Mouse (Mus musculus): ENCODE measurements around the gene Lax1. TPM values are rescaled to one million over a fixed set of nuclear protein-coding genes. Genes with fewer than 3 reads are reported as not detected.

The Lax1 gene
- 0.15 and 0.35 TPM in 2 replicates for total RNA-seq (2014; rRNA removed; ENCODE audit: low replicate concordance)
- polyA plus RNA-seq (2015; fragmentation: Nextera tagmentation; extraction: Ambion mirVana): 0.10 and 0.15 TPM in 2 replicates

DNA sequence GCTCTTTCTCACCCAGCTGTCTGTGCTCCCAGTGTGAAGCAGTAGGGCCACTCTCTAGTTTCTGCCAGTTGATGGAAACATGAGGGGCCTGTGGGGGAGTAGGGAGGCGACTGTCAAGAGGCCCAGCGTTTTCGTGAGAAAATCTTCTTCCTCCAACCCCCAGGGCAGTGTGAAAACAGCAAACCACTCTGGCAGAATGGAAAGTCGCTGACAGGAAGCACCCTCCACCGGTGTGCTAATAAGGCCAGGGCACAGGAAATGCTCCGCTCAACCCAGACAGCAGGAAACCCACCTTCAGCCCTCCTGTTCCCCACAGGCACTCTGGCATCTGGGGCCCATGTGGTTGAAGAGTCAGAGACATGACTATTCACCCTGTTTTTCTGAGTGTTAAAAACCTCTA lies at the start of gene Lax1:
Lax1 (minus strand) TSS at position 212 of the 400 bp plus-strand sequence.
- no peak for DNase-seq (ENCODE audit: low spot score)
- no peak for ATAC-seq (ENCODE audit: insufficient read depth, low read depth)
- WGBS: 30% methylated on average over 6 of the region's 6 CpGs
- no peak for TF ChIP-seq EP300 (IDR thresholded peaks at IDR 0.05; ENCODE audit: low read depth)
- Histone ChIP-seq H3K4me2 (ENCODE audit: low read depth, low read length) (no peak within 1 kb of the TSS; the same call in 1 of the 2 replicates), H3K9me3 (replicated peaks; ENCODE audit: control insufficient read depth, low read length) (no peaks in the 10 kb centered on the region), H3K4me3 (ENCODE audit: low read depth, low read length) (no peak within 1 kb of the TSS; the same call in 1 of the 2 replicates), H3K27me3 (ENCODE audit: control insufficient read depth, insufficient read depth, low read length) (no peaks in the 10 kb centered on the region), H3K27ac (ENCODE audit: low read depth) (no peak within 1 kb of the TSS), H3K4me1 (ENCODE audit: control insufficient read depth, insufficient read depth) (peaks cover 13% of the 10 kb centered on the region), H3K9ac (replicated peaks; ENCODE audit: low read depth, low read length) (no peak within 1 kb of the TSS), H3K36me3 (replicated peaks; ENCODE audit: control insufficient read depth, insufficient read depth, low read length) (no peaks in the 10 kb centered on the region)

DNA sequence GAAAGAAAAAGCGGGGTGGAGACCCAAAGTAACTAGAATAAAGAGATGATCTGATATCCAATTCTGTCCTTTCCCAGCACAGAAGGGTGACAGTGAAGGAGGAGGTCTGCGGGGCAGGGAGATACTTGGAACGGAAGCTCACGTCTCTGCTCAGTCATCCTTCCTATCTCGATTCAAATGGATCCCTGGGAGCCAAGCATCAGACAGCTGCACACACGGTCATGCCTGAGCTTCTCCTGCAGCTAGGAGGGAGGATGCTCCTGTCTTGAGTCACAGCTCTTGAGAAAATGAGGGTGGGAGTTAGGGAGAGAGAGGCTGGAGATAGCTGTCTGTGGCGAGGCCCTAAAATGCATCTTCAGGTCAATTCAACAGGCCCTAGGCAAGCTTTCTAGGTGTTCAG lies 46.8 kb upstream of the Lax1 start:
- 66% methylated on average over 7 of the region's 7 CpGs for WGBS
- DNase-seq (ENCODE audit: low spot score) (no peak), ATAC-seq (ENCODE audit: insufficient read depth, low read depth) (no peak)
- TF ChIP-seq EP300 (IDR thresholded peaks at IDR 0.05; ENCODE audit: low read depth): no peak
- H3K4me1 ChIP-seq (ENCODE audit: control insufficient read depth, insufficient read depth): no peaks in the 10 kb centered on the region
- H3K27ac ChIP-seq (ENCODE audit: low read depth): no peak overlapping the region
- no peaks in the 10 kb centered on the region for H3K9me3 ChIP-seq (replicated peaks; ENCODE audit: control insufficient read depth, low read length)
- H3K9ac ChIP-seq (replicated peaks; ENCODE audit: low read depth, low read length): no peak overlapping the region
- no peak overlapping the region for H3K4me3 ChIP-seq (ENCODE audit: low read depth, low read length)
- H3K4me2 ChIP-seq (ENCODE audit: low read depth, low read length): no peak overlapping the region
- peaks cover 28% of the 10 kb centered on the region for H3K36me3 ChIP-seq (replicated peaks; ENCODE audit: control insufficient read depth, insufficient read depth, low read length)
- H3K27me3 ChIP-seq (ENCODE audit: control insufficient read depth, insufficient read depth, low read length): no peaks in the 10 kb centered on the region

DNA sequence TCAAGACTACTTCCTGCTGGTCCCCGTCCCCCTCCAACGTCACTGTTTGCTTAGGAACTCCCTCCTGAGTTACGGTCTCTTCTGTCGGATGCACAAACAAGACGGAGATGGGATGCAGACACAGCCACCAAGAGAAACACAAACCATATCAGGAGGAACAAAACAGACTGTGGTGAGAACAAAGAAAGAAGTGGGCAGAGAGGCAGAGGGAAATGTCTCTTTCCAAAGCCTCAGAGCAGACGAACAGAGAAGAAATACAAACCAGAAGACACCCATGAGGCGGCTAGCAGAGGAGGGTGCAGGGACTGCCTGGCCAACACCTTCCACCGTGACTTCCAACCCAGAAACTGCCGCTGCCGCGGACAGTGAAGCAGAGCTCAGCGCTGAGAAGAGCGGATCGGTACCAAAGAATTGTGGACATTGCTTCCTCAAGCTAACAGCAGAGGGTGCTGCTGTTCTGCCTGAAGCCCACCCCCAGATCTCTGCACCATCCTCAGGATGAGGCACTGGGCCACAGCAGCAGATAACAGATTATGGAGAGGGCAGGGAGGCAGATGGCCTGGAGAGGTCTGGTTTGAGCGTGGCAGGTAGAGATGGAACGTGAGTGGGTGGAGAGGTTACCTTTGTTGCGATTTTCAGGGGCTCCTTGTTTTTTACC lies 46.2 kb upstream of the Lax1 start:
- H3K4me3 ChIP-seq (ENCODE audit: low read depth, low read length): no peak overlapping the region
- peak overlapping the region; percentile 47; the same call in 1 of the 2 replicates for H3K4me2 ChIP-seq (ENCODE audit: low read depth, low read length)
- TF ChIP-seq CTCF (IDR thresholded peaks at IDR 0.05; ENCODE audit: low read depth) (peak; percentile 95), EP300 (IDR thresholded peaks at IDR 0.05; ENCODE audit: low read depth) (no peak)
- DNase-seq (ENCODE audit: low spot score): peak; percentile 62
- H3K9me3 ChIP-seq (replicated peaks; ENCODE audit: control insufficient read depth, low read length): no peaks in the 10 kb centered on the region
- no peaks in the 10 kb centered on the region for H3K4me1 ChIP-seq (ENCODE audit: control insufficient read depth, insufficient read depth)
- H3K36me3 ChIP-seq (replicated peaks; ENCODE audit: control insufficient read depth, insufficient read depth, low read length): peaks cover 28% of the 10 kb centered on the region
- H3K9ac ChIP-seq (replicated peaks; ENCODE audit: low read depth, low read length): no peak overlapping the region
- peak; percentile 68 for ATAC-seq (ENCODE audit: insufficient read depth, low read depth)
- no peak overlapping the region for H3K27ac ChIP-seq (ENCODE audit: low read depth)
- 33% methylated on average over 17 of the region's 17 CpGs for WGBS
- no peaks in the 10 kb centered on the region for H3K27me3 ChIP-seq (ENCODE audit: control insufficient read depth, insufficient read depth, low read length)

DNA sequence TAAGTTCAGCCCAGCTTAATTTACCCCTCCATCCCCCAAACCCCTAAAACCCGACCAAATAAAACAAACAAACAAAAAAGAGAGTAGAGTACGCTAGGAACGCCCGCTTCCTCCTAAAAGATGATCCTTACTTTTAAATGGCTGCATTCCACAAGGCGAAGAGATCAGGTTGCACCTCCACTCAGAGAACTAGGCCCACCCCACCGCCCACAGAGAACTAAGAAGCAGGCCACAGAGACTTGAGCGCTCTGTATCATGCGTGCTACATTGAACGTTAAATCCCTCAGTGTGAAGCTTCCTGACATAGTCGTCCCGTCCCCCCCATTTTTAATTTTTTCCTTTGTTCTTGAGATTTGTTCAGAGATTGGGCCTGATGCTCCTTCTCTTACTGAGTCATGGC lies 42.9 kb upstream of the Lax1 start:
- no peak overlapping the region for H3K4me2 ChIP-seq (ENCODE audit: low read depth, low read length)
- H3K9me3 ChIP-seq (replicated peaks; ENCODE audit: control insufficient read depth, low read length): no peaks in the 10 kb centered on the region
- WGBS: 83% methylated on average over 11 of the region's 11 CpGs
- no peak for TF ChIP-seq CTCF (IDR thresholded peaks at IDR 0.05; ENCODE audit: low read depth)
- no peak for TF ChIP-seq EP300 (IDR thresholded peaks at IDR 0.05; ENCODE audit: low read depth)
- H3K36me3 ChIP-seq (replicated peaks; ENCODE audit: control insufficient read depth, insufficient read depth, low read length): peaks cover 30% of the 10 kb centered on the region
- no peaks in the 10 kb centered on the region for H3K4me1 ChIP-seq (ENCODE audit: control insufficient read depth, insufficient read depth)
- H3K9ac ChIP-seq (replicated peaks; ENCODE audit: low read depth, low read length): no peak overlapping the region
- DNase-seq (ENCODE audit: low spot score) (no peak), ATAC-seq (ENCODE audit: insufficient read depth, low read depth) (no peak)
- no peak overlapping the region for H3K4me3 ChIP-seq (ENCODE audit: low read depth, low read length)
- no peaks in the 10 kb centered on the region for H3K27me3 ChIP-seq (ENCODE audit: control insufficient read depth, insufficient read depth, low read length)
- no peak overlapping the region for H3K27ac ChIP-seq (ENCODE audit: low read depth)

DNA sequence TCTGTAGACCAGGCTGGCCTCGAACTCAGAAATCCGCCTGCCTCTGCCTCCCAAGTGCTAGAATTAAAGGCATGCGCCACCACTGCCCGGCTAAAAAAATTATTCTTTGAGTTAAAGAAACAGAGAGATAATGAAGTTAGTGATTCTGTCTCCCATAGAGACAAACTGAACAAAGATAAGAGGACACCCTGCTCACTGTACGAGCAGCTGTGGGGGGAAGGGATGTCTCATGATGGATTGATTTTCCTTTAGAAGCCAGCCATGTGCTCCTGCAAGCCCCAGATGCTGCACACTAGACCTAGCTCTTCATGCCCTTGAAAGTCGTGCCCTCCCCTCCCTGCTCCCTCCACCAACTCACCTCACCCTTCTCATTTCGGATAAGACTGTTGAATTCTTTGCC lies 38.4 kb upstream of the Lax1 start:
- Histone ChIP-seq H3K9ac (replicated peaks; ENCODE audit: low read depth, low read length) (no peak overlapping the region), H3K27me3 (ENCODE audit: control insufficient read depth, insufficient read depth, low read length) (no peaks in the 10 kb centered on the region), H3K4me3 (ENCODE audit: low read depth, low read length) (no peak overlapping the region), H3K27ac (ENCODE audit: low read depth) (no peak overlapping the region), H3K9me3 (replicated peaks; ENCODE audit: control insufficient read depth, low read length) (no peaks in the 10 kb centered on the region), H3K4me1 (ENCODE audit: control insufficient read depth, insufficient read depth) (no peaks in the 10 kb centered on the region), H3K36me3 (replicated peaks; ENCODE audit: control insufficient read depth, insufficient read depth, low read length) (peaks cover 38% of the 10 kb centered on the region), H3K4me2 (ENCODE audit: low read depth, low read length) (no peak overlapping the region)
- DNase-seq (ENCODE audit: low spot score): no peak
- WGBS: 75% methylated on average over 7 of the region's 7 CpGs
- no peak for TF ChIP-seq CTCF (IDR thresholded peaks at IDR 0.05; ENCODE audit: low read depth)
- no peak for TF ChIP-seq EP300 (IDR thresholded peaks at IDR 0.05; ENCODE audit: low read depth)
- ATAC-seq (ENCODE audit: insufficient read depth, low read depth): no peak

DNA sequence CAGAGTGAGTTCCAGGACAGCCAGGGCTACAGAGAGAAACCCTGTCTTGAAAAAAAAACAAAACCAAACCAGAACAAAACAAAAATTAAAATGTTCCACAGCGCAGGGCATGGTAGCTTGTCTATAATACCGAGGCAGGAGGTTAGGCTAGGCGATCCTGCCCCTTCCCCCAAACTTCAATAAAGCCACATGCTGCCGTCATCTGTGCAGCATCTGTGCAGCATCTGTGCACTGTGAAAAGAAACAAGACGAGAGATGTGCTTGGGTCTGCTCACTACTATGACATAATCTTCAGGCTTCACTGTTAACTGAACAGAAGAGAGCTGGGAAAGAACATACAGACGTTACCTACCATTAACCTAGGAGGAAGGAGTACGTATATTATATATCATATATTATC lies 30.4 kb upstream of the Lax1 start:
- no peak overlapping the region for H3K4me3 ChIP-seq (ENCODE audit: low read depth, low read length)
- H3K36me3 ChIP-seq (replicated peaks; ENCODE audit: control insufficient read depth, insufficient read depth, low read length): peaks cover 19% of the 10 kb centered on the region
- H3K9me3 ChIP-seq (replicated peaks; ENCODE audit: control insufficient read depth, low read length): no peaks in the 10 kb centered on the region
- H3K27ac ChIP-seq (ENCODE audit: low read depth): no peak overlapping the region
- TF ChIP-seq EP300 (IDR thresholded peaks at IDR 0.05; ENCODE audit: low read depth): no peak
- TF ChIP-seq CTCF (IDR thresholded peaks at IDR 0.05; ENCODE audit: low read depth): no peak
- no peak for ATAC-seq (ENCODE audit: insufficient read depth, low read depth)
- no peak for DNase-seq (ENCODE audit: low spot score)
- no peak overlapping the region for H3K9ac ChIP-seq (replicated peaks; ENCODE audit: low read depth, low read length)
- no peaks in the 10 kb centered on the region for H3K27me3 ChIP-seq (ENCODE audit: control insufficient read depth, insufficient read depth, low read length)
- 85% methylated on average over 7 of the region's 7 CpGs for WGBS
- no peaks in the 10 kb centered on the region for H3K4me1 ChIP-seq (ENCODE audit: control insufficient read depth, insufficient read depth)
- no peak overlapping the region for H3K4me2 ChIP-seq (ENCODE audit: low read depth, low read length)
